Mouse (Mus musculus) intestine, embryonic 14.5 days (tissue): ENCODE measurements around the gene Rtbdn. TPM values are rescaled to one million over a fixed set of nuclear protein-coding genes. Genes with fewer than 3 reads are reported as not detected.

Experiments
- ATAC-seq: fragments of 200-750 bp; cut with Nextera tagmentation; replicated peaks from 2 replicates; pipeline ENCODE4 v1.8.0; 2017; ENCODE audit warnings: low read depth, moderate number of reproducible peaks, moderate TSS enrichment, moderate library complexity; ENCODE audit not compliant: low FRiP score, low TSS enrichment
- DNase-seq: peaks from one replicate; pipeline ENCODE4 v3.0.0-alpha.2; 2018; ENCODE audit warnings: low spot score
- H3K27ac ChIP-seq: fragments of 300-500 bp; sonication (generic); 2 replicates; pipeline ENCODE4 v1.5.1; 2014; ENCODE audit warnings: low read depth, mild to moderate bottlenecking, control low read depth
- H3K27me3 ChIP-seq: fragments of 300-500 bp; sonication (generic); replicated peaks from 2 replicates; pipeline ENCODE4 v1.6.1; 2014; ENCODE audit warnings: low read length, control low read depth; ENCODE audit not compliant: control insufficient read depth, insufficient read depth
- H3K36me3 ChIP-seq: fragments of 300-500 bp; sonication (generic); 2 replicates; pipeline ENCODE4 v1.6.1; 2014; ENCODE audit warnings: low read length, control low read depth; ENCODE audit not compliant: control insufficient read depth, insufficient read depth
- H3K4me1 ChIP-seq: fragments of 300-500 bp; sonication (generic); replicated peaks from 2 replicates; pipeline ENCODE4 v1.6.1; 2014; ENCODE audit warnings: low read length, control low read depth, mixed read lengths; ENCODE audit not compliant: control insufficient read depth, insufficient read depth
- H3K4me2 ChIP-seq: fragments of 300-500 bp; sonication (generic); 2 replicates; pipeline ENCODE4 v1.6.1; 2014; ENCODE audit warnings: low read length
- H3K4me3 ChIP-seq: fragments of 300-500 bp; sonication (generic); 2 replicates; pipeline ENCODE4 v1.5.1; 2014; ENCODE audit warnings: low read depth, low read length, control low read depth, mixed read lengths
- H3K9ac ChIP-seq: fragments of 300-500 bp; sonication (generic); 2 replicates; pipeline ENCODE4 v1.6.1; 2014; ENCODE audit warnings: mild to moderate bottlenecking, low read length
- H3K9me3 ChIP-seq: fragments of 300-500 bp; sonication (generic); 2 replicates; pipeline ENCODE4 v1.6.1; 2016; ENCODE audit warnings: low read length, control low read depth; ENCODE audit not compliant: control insufficient read depth
- WGBS: fragments of 180-500 bp; shearing (Covaris S2); extraction: QIAGEN DNeasy Blood & Tissue Kit; methylation state at CpG from one replicate; pipeline ENCODE4 v1.1.7; 2014; 5-methylcytosine and 5-hydroxymethylcytosine counted together
- polyA plus RNA-seq: library from polyadenylated mRNA; unstranded; fragments of >200 nt; fragmentation: Nextera tagmentation; extraction: Ambion mirVana; gene quantifications from 2 replicates; pipeline ENCODE4 v1.2.1, GENCODE M21; 2014

The Rtbdn gene
- polyA plus RNA-seq, 1 experiment from 2014 or later = 0.09 TPM

DNA sequence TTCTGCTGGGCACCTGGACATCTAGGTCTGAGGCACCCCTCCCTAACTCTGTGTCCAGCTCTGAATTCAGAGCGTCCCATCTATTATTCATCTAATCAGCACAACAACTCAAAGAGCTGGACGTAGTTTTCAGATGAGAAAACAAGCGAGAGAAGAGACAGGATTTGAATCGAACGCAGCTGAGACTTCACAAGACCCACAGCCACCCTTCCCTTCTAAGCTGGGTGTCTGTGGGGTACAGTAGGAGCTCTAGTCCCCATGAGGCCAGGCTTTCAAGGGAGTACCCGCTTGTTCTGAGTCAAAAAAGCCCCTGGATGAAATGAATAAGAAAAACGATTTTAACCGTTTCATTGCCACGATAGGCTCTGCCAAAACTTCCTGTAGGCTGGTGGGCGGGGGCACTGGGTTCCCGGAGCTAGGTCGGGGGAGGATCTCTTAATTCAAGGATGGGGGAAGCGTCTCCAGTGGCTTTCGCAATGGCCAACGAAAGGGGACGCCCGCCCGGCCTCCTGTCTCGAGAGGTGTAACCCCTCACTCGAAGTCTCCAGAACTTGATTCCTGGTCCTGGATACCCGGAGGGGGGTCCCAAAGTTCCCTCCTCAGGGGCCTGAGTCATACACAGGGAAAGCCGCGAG, 38.4 kb downstream of the Rtbdn start:
- Histone ChIP-seq H3K27me3 (0 out of 2 replicates have a peak, but pooled peaks cover 11% of the 10 kb centered on the region), H3K4me2 (peak overlapping the region; percentile 98), H3K9ac (peak overlapping the region; percentile 59), H3K27ac (peak overlapping the region; percentile 85), H3K9me3 (no peaks in the 10 kb centered on the region), H3K36me3 (no peaks in the 10 kb centered on the region), H3K4me3 (peak overlapping the region; percentile 48), H3K4me1 (peaks cover 41% of the 10 kb centered on the region)
- DNase-seq (no peak), ATAC-seq (no peak)
- 2% methylated on average over 23 of the region's 23 CpGs for WGBS

DNA sequence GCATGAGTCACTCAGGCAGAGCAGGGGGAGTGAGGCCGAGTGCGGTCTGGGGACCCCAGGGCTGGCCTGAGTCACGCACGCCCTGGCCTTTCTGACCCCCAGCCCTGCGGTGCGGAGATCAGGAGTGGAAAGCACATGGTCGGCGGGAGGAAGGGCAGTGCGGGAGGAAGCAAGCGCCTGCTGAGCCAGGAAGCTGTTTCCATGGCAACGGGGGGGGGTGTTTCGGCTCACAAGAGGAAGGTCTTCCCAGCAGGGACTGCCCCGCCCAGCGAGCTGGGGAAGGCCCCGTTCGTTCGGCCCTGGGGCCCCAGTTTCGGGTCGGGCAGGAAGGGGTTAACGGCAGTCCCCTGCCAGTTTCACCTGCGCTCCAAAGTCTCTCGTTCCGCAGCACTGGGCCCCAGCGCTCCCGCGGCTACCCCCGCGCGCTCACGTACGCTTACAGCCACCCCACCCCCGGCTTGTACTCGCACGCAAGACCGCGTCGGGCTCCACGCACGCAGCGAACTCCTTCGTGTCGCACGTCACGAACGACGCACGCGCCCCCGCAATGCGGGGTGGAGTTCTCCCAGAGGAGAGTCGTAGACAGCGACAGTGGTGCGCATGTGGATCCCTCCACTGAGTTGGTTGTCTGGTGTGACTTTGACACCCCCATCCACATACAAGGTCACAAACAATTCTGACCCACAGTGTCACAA, 39.0 kb downstream of the Rtbdn start:
- under 1% methylated on average over 53 of the region's 53 CpGs for WGBS
- peaks cover 34% of the 10 kb centered on the region for H3K4me1 ChIP-seq
- H3K4me3 ChIP-seq = peak overlapping the region; percentile 48
- DNase-seq = peak; percentile 89
- 0 out of 2 replicates have a peak, but pooled peaks cover 11% of the 10 kb centered on the region for H3K27me3 ChIP-seq
- peak overlapping the region; percentile 85 for H3K27ac ChIP-seq
- no peaks in the 10 kb centered on the region for H3K9me3 ChIP-seq
- H3K4me2 ChIP-seq = peak overlapping the region; percentile 98
- peak overlapping the region; percentile 59 for H3K9ac ChIP-seq
- peak; percentile 42 for ATAC-seq
- H3K36me3 ChIP-seq = no peaks in the 10 kb centered on the region

DNA sequence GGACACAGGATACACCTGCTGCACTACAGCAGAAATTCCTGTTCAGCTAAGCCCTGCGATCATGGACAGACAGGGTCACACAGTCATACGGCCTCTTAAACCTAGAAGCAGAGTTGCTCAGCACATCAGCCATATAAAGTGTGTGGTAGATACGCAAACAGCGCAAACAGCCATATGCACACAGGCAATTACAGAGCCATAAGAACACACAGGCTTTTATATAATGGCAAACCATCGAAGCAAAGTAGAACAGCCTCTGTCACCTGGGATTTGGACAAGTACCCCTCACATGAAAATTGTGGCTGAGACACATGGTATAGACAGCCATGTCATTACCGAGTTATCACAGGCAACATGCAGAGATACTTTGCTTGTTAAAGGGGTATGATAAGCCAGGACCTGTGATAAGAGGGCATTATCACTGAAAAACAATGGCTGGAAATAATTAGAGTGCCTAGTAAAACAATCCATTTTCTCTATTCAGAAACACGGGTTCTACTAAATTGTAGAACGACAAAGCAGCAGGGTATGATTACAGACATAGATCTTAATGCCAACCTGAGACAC, 39.7 kb downstream of the Rtbdn start:
- ATAC-seq = no peak
- WGBS = 32% methylated on average over 8 of the region's 8 CpGs

GRCm38 (mm10) chr8:84987388-84987787, 40.6 kb downstream of the Rtbdn start:
- DNase-seq = no peak
- no peaks in the 10 kb centered on the region for H3K36me3 ChIP-seq
- H3K9ac ChIP-seq = no peak overlapping the region
- H3K4me2 ChIP-seq = no peak overlapping the region
- H3K27ac ChIP-seq = no peak overlapping the region
- no peak for ATAC-seq
- no peaks in the 10 kb centered on the region for H3K9me3 ChIP-seq
- H3K4me3 ChIP-seq = no peak overlapping the region
- WGBS = 87% methylated on average over 5 of the region's 5 CpGs
- 0 out of 2 replicates have a peak, but pooled peaks cover 11% of the 10 kb centered on the region for H3K27me3 ChIP-seq
- H3K4me1 ChIP-seq = peaks cover 19% of the 10 kb centered on the region

More for the DNA sequence above, 39.7 kb downstream of the Rtbdn start:
- peak overlapping the region; percentile 48 for H3K4me3 ChIP-seq
- H3K9me3 ChIP-seq = no peaks in the 10 kb centered on the region
- peak overlapping the region; percentile 85 for H3K27ac ChIP-seq
- H3K4me2 ChIP-seq = peak overlapping the region; percentile 98
- 0 out of 2 replicates have a peak, but pooled peaks cover 11% of the 10 kb centered on the region for H3K27me3 ChIP-seq
- peak; percentile 69 for DNase-seq
- H3K9ac ChIP-seq = no peak overlapping the region; the same call in 1 of the 2 replicates
- H3K4me1 ChIP-seq = peaks cover 28% of the 10 kb centered on the region
- no peaks in the 10 kb centered on the region for H3K36me3 ChIP-seq

DNA sequence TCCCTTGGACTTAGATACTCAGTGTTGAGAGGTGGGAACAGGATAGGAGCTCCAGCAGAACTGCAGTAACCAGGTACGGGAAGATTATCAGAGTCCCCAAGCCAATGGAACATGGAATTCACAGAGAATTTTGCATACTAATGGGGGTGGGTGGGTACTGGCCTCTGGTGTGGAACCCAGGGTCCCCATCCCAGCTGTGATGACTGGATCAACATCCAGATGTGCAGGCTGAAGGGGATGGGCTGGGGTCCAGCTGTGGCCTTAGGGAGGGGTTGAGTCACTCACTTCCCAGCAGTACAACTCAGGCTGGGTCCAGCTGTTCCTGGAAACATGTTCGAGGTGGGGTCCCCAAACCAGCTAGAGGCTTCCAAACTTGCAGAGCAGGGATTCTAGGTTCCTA, 41.1 kb downstream of the Rtbdn start:
- Histone ChIP-seq H3K4me1 (peaks cover 19% of the 10 kb centered on the region), H3K27ac (no peak overlapping the region), H3K27me3 (0 out of 2 replicates have a peak, but pooled peaks cover 11% of the 10 kb centered on the region), H3K36me3 (no peaks in the 10 kb centered on the region), H3K4me2 (no peak overlapping the region), H3K9me3 (no peaks in the 10 kb centered on the region), H3K4me3 (no peak overlapping the region), H3K9ac (no peak overlapping the region)
- DNase-seq (no peak), ATAC-seq (no peak)
- 64% methylated on average over 2 of the region's 2 CpGs for WGBS

DNA sequence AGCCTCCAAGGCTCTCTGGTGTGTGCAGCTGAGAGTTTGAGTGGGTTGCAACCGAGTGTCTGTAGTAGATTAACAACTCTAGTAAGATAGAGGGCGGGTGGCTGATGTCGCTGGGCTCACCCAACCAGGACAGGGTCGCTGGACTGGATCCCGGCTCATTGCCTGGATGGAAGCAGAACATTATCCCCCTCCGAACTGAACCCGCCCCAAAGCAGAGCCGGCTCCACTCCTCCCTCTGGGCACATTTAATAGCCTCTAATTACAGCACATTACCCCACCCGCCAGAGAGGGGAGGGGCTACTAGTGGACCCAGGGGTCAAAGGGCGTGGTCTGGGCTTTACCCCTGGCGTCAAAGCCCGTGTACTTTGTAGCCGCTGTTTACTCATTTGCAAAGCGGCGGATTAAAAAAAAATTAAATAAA, 42.5 kb downstream of the Rtbdn start:
- Histone ChIP-seq H3K4me2 (peak overlapping the region; percentile 94), H3K4me1 (peaks cover 17% of the 10 kb centered on the region), H3K36me3 (no peaks in the 10 kb centered on the region), H3K9me3 (no peaks in the 10 kb centered on the region), H3K9ac (no peak overlapping the region), H3K27me3 (0 out of 2 replicates have a peak, but pooled peaks cover 11% of the 10 kb centered on the region), H3K27ac (peak overlapping the region; percentile 86), H3K4me3 (peak overlapping the region; percentile 6; the same call in 1 of the 2 replicates)
- no peak for DNase-seq
- ATAC-seq = no peak
- WGBS = 7% methylated on average over 15 of the region's 15 CpGs

GRCm38 (mm10) chr8:84989810-84990209, 43.0 kb downstream of the Rtbdn start:
- H3K4me3 ChIP-seq = peak overlapping the region; percentile 60
- no peaks in the 10 kb centered on the region for H3K36me3 ChIP-seq
- under 1% methylated on average over 15 of the region's 15 CpGs for WGBS
- ATAC-seq (peak; percentile 63), DNase-seq (peak; percentile 97)
- peaks cover 12% of the 10 kb centered on the region for H3K4me1 ChIP-seq
- peak overlapping the region; percentile 94 for H3K4me2 ChIP-seq
- H3K27me3 ChIP-seq = 0 out of 2 replicates have a peak, but pooled peaks cover 11% of the 10 kb centered on the region
- peak overlapping the region; percentile 69 for H3K9ac ChIP-seq
- peak overlapping the region; percentile 86 for H3K27ac ChIP-seq
- no peaks in the 10 kb centered on the region for H3K9me3 ChIP-seq

- H3K27me3 ChIP-seq = 0 out of 2 replicates have a peak, but pooled peaks cover 11% of the 10 kb centered on the region
- peak within 1 kb of the TSS; percentile 60 for H3K4me3 ChIP-seq
- H3K4me2 ChIP-seq = peak within 1 kb of the TSS; percentile 94
- peak within 1 kb of the TSS; percentile 86 for H3K27ac ChIP-seq
- WGBS = under 1% methylated on average over 28 of the region's 28 CpGs
- DNase-seq (peak; percentile 99), ATAC-seq (peak; percentile 88)
- peak within 1 kb of the TSS; percentile 69 for H3K9ac ChIP-seq
- H3K4me1 ChIP-seq = peaks cover 7% of the 10 kb centered on the region; the same call in 1 of the 2 replicates
- no peaks in the 10 kb centered on the region for H3K9me3 ChIP-seq
- no peaks in the 10 kb centered on the region for H3K36me3 ChIP-seq
Observed at GRCm38 (mm10) chr8:84990349-84990748, 43.6 kb downstream of the Rtbdn start, which contains the start of gene Hook2. Gene Hook2 (plus strand): TSS chr8:84990603.
